Mouse (Mus musculus): ENCODE measurements around the gene Ung.

The Ung gene

GRCm38 (mm10) chr5:114126499-114127244 lies 3.5 kb upstream of the Ung start:
- CTCF ChIA-PET: interaction anchor here in 3 of 4 experiments (0.6 to 2.1 kb wide), 10 partner anchors 16 to 433 kb away, joined by 3 to 16 read pairs (median 4); partner anchors contain the start of genes Coro1c (in 1 of the 3) and Svop (in 1 of the 3)
- POLR2A ChIA-PET: interaction anchor here (0.6 to 11.0 kb wide), 32 partner anchors 7 to 434 kb away, joined by 3 to 242 read pairs (median 4); partner anchors contain the start of genes Acacb (in 2 of the 4) and Svop (in 1 of the 4)

GRCm38 (mm10) chr5:114127374-114128349 lies 2.5 kb upstream of the Ung start, which contains the start of gene Alkbh2:
Gene Alkbh2 (minus strand): TSS chr5:114128218.
- ChIA-PET POLR2A (interaction anchor here (0.6 to 11.0 kb wide), 44 partner anchors 8 to 1273 kb away, joined by 3 to 242 read pairs (median 4); partner anchors contain the start of genes Acacb (in 2 of the 4), Mmab (in 1 of the 4), Mvk (in 1 of the 4) and Svop (in 1 of the 4)), CTCF (interaction anchor here (0.6 to 2.1 kb wide), 19 partner anchors 10 to 903 kb away, joined by 3 to 11 read pairs (median 4); partner anchors contain the start of genes Coro1c (in 1 of the 4) and Svop (in 1 of the 4))

GRCm38 (mm10) chr5:114129550-114130210 lies 506 bp upstream of the Ung start:
- CTCF ChIA-PET: interaction anchor here (0.6 to 2.6 kb wide), 10 partner anchors 9 to 626 kb away, joined by 3 to 31 read pairs (median 5); no protein-coding TSS in a partner anchor
- POLR2A ChIA-PET: interaction anchor here in 3 of 4 experiments (0.5 to 11.0 kb wide), 35 partner anchors 9 to 903 kb away, joined by 3 to 242 read pairs (median 4); partner anchors contain the start of genes Acacb (in 2 of the 3), Kctd10 (in 1 of the 3), Svop (in 1 of the 3) and Tmem211 (in 1 of the 3)

- POLR2A ChIA-PET: interaction anchor here (0.6 to 11.0 kb wide), 73 partner anchors 8 to 904 kb away, joined by 3 to 242 read pairs (median 4); partner anchors contain the start of genes Acacb (in 2 of the 4), Mvk (in 2 of the 4), Svop (in 2 of the 4) and Coro1c (in 1 of the 4)
- CTCF ChIA-PET: interaction anchor here (0.5 to 2.6 kb wide), 26 partner anchors 8 to 375 kb away, joined by 3 to 31 read pairs (median 4); partner anchors contain the start of gene Svop (in 1 of the 4)
These were observed 723 bp downstream of the Ung start for GRCm38 (mm10) chr5:114130698-114131520.

DNA sequence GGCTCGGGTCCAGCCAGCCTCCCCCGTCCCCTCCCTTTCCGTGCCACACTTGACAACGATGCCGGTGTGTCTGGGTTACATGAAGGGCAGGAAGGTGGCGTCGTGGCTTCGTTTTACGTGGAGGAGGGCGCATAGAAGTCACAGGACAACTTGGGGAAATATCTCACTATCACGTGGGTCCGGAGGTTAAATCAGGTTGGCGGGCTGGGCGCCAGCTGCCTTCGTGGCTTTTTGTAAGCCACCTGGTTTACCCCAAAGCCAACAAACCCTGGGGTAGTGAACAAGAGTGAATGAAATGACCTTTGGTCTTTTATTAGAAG lies 1.3 kb downstream of the Ung start:
- ChIA-PET POLR2A (interaction anchor here (0.5 to 11.0 kb wide), 66 partner anchors 8 to 905 kb away, joined by 3 to 242 read pairs (median 4); partner anchors contain the start of genes Acacb (in 2 of the 4), Mvk (in 2 of the 4), Coro1c (in 1 of the 4) and Kctd10 (in 1 of the 4)), CTCF (interaction anchor here (0.6 to 1.9 kb wide), 19 partner anchors 9 to 188 kb away, joined by 3 to 31 read pairs (median 4); partner anchors contain the start of gene Svop (in 1 of the 4))

- ChIA-PET CTCF (interaction anchor here in 3 of 4 experiments (0.5 to 3.8 kb wide), 3 partner anchors 20 to 227 kb away, joined by 3 to 21 read pairs (median 6); no protein-coding TSS in a partner anchor), POLR2A (interaction anchor here in 2 of 4 experiments (0.5 to 11.0 kb wide), 11 partner anchors 6 to 408 kb away, joined by 3 to 242 read pairs (median 7); partner anchors contain the start of genes Acacb (in 2 of the 2) and Svop (in 1 of the 2))
These were observed 2.7 kb downstream of the Ung start for GRCm38 (mm10) chr5:114132841-114133240.

DNA sequence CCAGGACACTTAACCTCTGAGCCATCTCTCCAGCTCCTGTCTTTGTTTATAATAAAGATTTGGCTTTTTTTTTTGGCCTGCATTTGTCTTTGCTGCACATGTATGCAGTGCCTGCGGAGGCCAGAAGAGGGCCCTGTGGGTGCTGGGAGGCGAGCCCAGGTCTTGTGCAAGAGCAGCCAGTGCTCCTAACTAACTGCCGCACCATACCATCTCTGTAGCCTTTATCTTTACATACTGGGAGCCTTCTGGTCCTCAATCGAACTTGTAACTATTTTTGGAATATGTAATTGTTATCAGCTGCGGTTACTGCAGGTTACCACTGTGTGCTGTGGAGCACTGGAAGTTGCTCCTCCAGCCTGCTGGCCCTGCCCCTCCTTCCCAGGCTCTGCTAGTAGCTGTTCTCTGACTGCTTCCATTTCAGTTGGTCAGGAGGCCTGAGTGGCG lies 3.9 kb downstream of the Ung start:
- CTCF ChIA-PET: interaction anchor here (0.6 to 3.8 kb wide), 12 partner anchors 9 to 276 kb away, joined by 3 to 21 read pairs (median 4); no protein-coding TSS in a partner anchor
- POLR2A ChIA-PET: interaction anchor here in 3 of 4 experiments (0.6 to 11.0 kb wide), 16 partner anchors 9 to 406 kb away, joined by 3 to 242 read pairs (median 3); partner anchors contain the start of gene Acacb (in 2 of the 3)

- POLR2A ChIA-PET: interaction anchor here in 3 of 4 experiments (0.6 to 11.0 kb wide), 9 partner anchors 8 to 630 kb away, joined by 3 to 242 read pairs (median 6); partner anchors contain the start of genes Acacb (in 2 of the 3) and Alkbh2 (in 1 of the 3)
These were observed 5.3 kb downstream of the Ung start for GRCm38 (mm10) chr5:114135516-114135915.

GRCm38 (mm10) chr5:114137481-114138276 lies 7.5 kb downstream of the Ung start:
- ChIA-PET POLR2A (interaction anchor here (0.5 to 7.3 kb wide), 24 partner anchors 7 to 1098 kb away, joined by 3 to 103 read pairs (median 5); partner anchors contain the start of genes Acacb (in 2 of the 4), Alkbh2 (in 2 of the 4), Ung (in 2 of the 4) and Kctd10 (in 1 of the 4)), CTCF (interaction anchor here (0.7 to 1.9 kb wide), 6 partner anchors 10 to 284 kb away, joined by 3 to 15 read pairs (median 4); partner anchors contain the start of gene Alkbh2 (in 1 of the 4))

More at GRCm38 (mm10) chr5:114135516-114135915, 5.3 kb downstream of the Ung start:
- CTCF ChIA-PET: interaction anchor here in 2 of 4 experiments (1.4 to 3.8 kb wide), 2 partner anchors 17 to 18 kb away, joined by 3 to 21 read pairs; no protein-coding TSS in a partner anchor

GRCm38 (mm10) chr5:114138277-114139164 lies 8.3 kb downstream of the Ung start:
- ChIA-PET CTCF (interaction anchor here (0.6 to 1.9 kb wide), 14 partner anchors 8 to 283 kb away, joined by 3 to 15 read pairs (median 4); partner anchors contain the start of genes Alkbh2 (in 2 of the 4) and Ung (in 2 of the 4)), POLR2A (interaction anchor here in 3 of 4 experiments (0.5 to 7.3 kb wide), 42 partner anchors 7 to 1022 kb away, joined by 3 to 103 read pairs (median 4); partner anchors contain the start of genes Acacb (in 2 of the 3), Alkbh2 (in 2 of the 3), Ung (in 2 of the 3) and Kctd10 (in 1 of the 3))

GRCm38 (mm10) chr5:114139175-114139574 lies 9.0 kb downstream of the Ung start:
- CTCF ChIA-PET: interaction anchor here (0.6 to 1.9 kb wide), 12 partner anchors 9 to 184 kb away, joined by 3 to 15 read pairs (median 3); partner anchors contain the start of genes Ung (in 2 of the 4) and Alkbh2 (in 1 of the 4)

DNA sequence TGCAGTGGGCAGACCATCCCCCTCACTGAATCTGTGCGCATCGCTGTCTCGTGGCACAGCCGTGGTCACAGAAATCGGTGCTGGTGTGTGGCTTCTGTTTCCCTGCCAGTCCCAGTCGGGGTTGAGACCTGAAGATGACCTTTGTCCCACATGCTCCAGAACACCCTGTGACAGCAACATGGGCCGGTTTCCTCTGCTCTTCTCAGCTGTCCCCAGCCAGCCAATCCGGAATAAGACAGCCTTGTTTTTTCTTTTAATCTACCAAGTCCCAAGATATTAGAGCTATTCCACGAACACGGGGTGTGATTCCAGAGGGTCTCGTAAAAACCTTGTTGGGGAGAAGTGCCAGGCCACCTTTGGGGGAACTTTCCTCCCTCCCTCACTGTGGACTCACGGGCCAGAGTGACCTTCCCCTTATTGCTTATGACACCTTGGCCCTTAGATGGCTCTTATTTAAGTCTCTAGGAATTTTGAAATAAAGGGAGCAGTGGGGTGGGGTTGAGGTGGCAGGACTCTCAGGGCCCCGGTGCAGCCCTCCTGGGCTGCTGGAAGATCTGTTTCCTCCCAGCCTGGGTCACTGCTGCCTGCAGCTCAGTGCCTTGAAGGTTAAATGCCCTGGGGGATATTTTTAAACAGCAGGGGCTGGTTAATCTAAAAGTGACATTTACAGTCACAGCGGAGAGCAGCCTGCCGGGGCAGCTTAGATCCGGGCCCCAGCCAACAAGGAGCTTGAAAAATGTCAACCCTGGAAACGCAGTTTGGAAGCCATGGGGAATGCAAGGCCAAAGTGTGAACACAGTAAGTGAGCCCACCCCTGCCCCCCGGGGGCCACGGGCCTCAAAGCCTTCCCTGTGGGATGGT lies 16.1 kb downstream of the Ung start, which contains the start of gene Acacb:
Acacb (plus strand) TSS at position 508 of the 861 bp plus-strand sequence.
- ChIA-PET CTCF (interaction anchor here (0.6 to 2.8 kb wide), 6 partner anchors 15 to 162 kb away, joined by 3 to 11 read pairs (median 4); partner anchors contain the start of gene Alkbh2 (in 1 of the 4)), POLR2A (interaction anchor here in 3 of 4 experiments (0.6 to 12.8 kb wide), 14 partner anchors 8 to 273 kb away, joined by 3 to 242 read pairs (median 4); partner anchors contain the start of genes Ung (in 2 of the 3) and Alkbh2 (in 1 of the 3))

More at GRCm38 (mm10) chr5:114139175-114139574, 9.0 kb downstream of the Ung start:
- POLR2A ChIA-PET: interaction anchor here (0.6 to 7.3 kb wide), 38 partner anchors 8 to 843 kb away, joined by 3 to 103 read pairs (median 4); partner anchors contain the start of genes Alkbh2 (in 2 of the 4), Ung (in 2 of the 4), Acacb (in 1 of the 4) and Svop (in 1 of the 4)

Data from embryonic stem cell, embryonic (primary cell).